25 mouse cellular contexts compared by ENCODE assay signal in genomic region chr3:76140445-76140844, GRCm38 (mm10).
DNase-seq lines count a peak whose midpoint lies in the region; ATAC-seq lines count a peak whose summit lies in the region.
"Had no signal": no experiment of that assay in that cellular context is flagged by ENCODE, and none has a peak within 500 bp of the region (broad histone marks: within the 10 kb centered on the region; RNA-seq: fewer than 3 reads in every experiment).

No protein-coding gene starts in this region.

- DNase-seq in frontal cortex, postnatal 25 days (ENCODE audit: low spot score in 2 of 2): no peak
- peak; percentile 31 for DNase-seq in cerebellum, adult 18-20 months
- DNase-seq in cerebellum, postnatal 25 days: peak; percentile 11 to 35
- DNase-seq in ovary, adult 18-20 months (ENCODE audit: low spot score): no peak
- DNase-seq in left cerebral cortex, adult 11 months (ENCODE audit: low spot score): no peak
- DNase-seq: adrenal gland, postnatal 25 days; forebrain, postnatal 0 days; gastrocnemius, postnatal 25 days; heart, adult 11 months; heart, postnatal 36 days; kidney, adult 2 months; kidney, postnatal 36 days; liver, embryonic 13.5 days; lung, adult 18-20 months; right cerebral cortex, adult 18-20 months; spleen, adult 18-20 months; thymus, adult 2 months; thymus, postnatal 4 days had no signal

- peak; percentile 67; the same call in 1 of the 2 replicates for ATAC-seq in frontal cortex, adult (ENCODE audit: low TSS enrichment)
- no peak for ATAC-seq in megakaryocyte progenitor cell, adult 5-6 weeks (replicated peaks; ENCODE audit: poor library complexity)
- ATAC-seq: CD4-positive, CD25-positive, alpha-beta regulatory T cell, adult 4 months; forebrain, postnatal 0 days; hindbrain, postnatal 0 days; intestine, embryonic 15.5 days; lung, postnatal 0 days; midbrain, embryonic 15.5 days had no signal

Comparison
In these comparisons a context has a peak if more than half of its experiments do, and no peak if none do; other contexts are left out.
1. DNase-seq: peak in cerebellum, adult 18-20 months (2 of 2) and cerebellum, postnatal 25 days (2 of 2); none in frontal cortex, postnatal 25 days (0 of 2), ovary, adult 18-20 months (single experiment) and left cerebral cortex, adult 11 months (single experiment).